Mouse (Mus musculus): ENCODE data around the gene Phospho2. TPM values are rescaled to one million over a fixed set of nuclear protein-coding genes. Genes with fewer than 3 reads are reported as not detected.
A peak's percentile ranks its signal among the peaks of the same experiment; 100 is the strongest.

Gene Phospho2
- 37.0 and 37.9 TPM in 2 replicates for polyA plus RNA-seq (2016; fragmentation: Nextera tagmentation; extraction: Ambion mirVana)

DNA sequence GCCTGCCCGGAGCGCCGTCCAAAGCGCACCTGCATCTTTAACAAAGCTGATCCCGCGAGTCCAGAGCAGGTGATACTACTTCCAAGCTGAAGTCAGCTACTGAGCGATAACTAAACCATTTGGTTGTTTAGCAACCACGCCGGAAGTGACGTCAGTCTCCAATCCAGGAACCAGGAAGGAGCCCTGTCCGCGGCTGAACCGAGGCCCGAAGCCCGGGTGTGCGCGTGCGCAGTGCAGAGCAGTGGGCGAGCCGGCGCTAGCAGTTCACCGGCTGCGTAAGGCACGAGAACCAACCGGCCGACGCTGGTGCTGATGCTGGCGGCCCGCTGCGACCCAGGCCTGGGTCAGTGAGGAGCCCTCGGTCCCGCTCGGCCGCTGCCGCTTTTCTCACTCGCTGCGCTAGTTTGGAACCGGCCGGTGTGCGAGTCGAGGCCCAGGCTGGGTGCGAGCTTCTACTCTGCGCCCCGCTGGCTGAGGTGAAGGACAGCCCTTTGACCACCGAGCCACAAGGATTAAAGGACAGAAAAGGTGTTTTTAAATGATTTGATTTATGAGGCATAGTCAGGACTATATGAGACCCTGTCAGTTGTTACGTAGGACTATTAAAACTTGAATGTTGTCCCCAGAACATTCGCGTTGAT, at the start of gene Phospho2, which contains the start of gene Ccdc173:
Gene Phospho2, plus strand, starts transcription at position 195 of the 641 bp plus-strand sequence.
Gene Ccdc173, minus strand, starts transcription at position 147 of the 641 bp plus-strand sequence.
- Histone ChIP-seq H3K9me3 (replicated peaks) (no peaks in the 10 kb centered on the region), H3K36me3 (peaks cover 20% of the 10 kb centered on the region), H3K4me1 (peaks cover 2% of the 10 kb centered on the region; the same call in 1 of the 2 replicates), H3K9ac (peak within 1 kb of the TSS; percentile 72), H3K27ac (peak within 1 kb of the TSS; percentile 89), H3K4me3 (peak within 1 kb of the TSS; percentile 63), H3K4me2 (replicated peaks) (peak within 1 kb of the TSS; percentile 85), H3K27me3 (no peaks in the 10 kb centered on the region)
- 2% methylated on average over 48 of the region's 48 CpGs for WGBS
- ATAC-seq (ENCODE audit: low FRiP score): peak; percentile 95

DNA sequence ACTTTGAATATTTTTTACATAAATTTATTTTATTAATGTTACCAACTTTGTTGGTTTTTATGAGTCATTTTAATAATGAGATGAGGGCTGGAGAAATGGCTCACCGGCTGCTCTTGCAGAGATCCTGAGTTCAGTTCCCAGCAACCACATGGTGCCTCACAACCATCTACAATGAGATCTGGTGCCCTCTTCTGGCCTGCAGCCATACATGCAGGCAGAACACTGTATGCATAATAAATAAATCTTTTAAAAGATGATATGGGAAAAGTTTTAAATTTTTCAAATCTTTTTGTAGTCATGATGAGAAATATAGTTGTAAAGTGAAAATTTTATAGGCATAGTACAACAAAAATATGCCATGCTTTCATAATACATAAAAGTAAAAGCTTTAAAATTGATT, 44.3 kb upstream of the Phospho2 start:
- H3K27ac ChIP-seq: no peak overlapping the region
- H3K4me3 ChIP-seq: no peak overlapping the region
- H3K4me2 ChIP-seq (replicated peaks): no peak overlapping the region
- 0 out of 2 replicates have a peak, but pooled peaks cover 5% of the 10 kb centered on the region for H3K9me3 ChIP-seq (replicated peaks)
- H3K27me3 ChIP-seq: no peaks in the 10 kb centered on the region
- no peak overlapping the region for H3K9ac ChIP-seq
- peaks cover 56% of the 10 kb centered on the region for H3K36me3 ChIP-seq
- H3K4me1 ChIP-seq: no peaks in the 10 kb centered on the region
- ATAC-seq (ENCODE audit: low FRiP score): no peak
- WGBS: 92% methylated on average over 1 of the region's 1 CpGs

DNA sequence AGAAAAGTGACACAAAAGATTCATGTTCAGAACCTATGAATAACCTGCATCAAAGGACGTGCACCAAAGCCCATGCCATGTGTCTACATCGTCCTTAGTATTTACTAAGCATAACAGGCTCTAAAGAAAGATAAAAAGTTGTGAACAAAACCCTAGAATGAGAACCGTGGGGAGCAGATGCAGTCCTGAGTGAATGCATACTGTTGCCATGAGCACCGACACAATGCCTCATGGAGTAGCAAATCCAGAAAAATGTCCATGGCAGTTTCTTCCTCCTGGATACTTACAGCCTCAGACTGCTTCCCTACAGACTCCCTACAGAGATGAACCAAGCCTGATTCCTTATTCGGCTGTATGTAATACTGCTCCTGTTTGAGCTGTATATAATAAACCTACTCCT, 28.4 kb upstream of the Phospho2 start:
- Histone ChIP-seq H3K4me2 (replicated peaks) (no peak overlapping the region), H3K4me1 (peaks cover 7% of the 10 kb centered on the region; the same call in 1 of the 2 replicates), H3K9ac (no peak overlapping the region), H3K27ac (peak overlapping the region; percentile 23; the same call in 1 of the 2 replicates), H3K36me3 (peaks cover 5% of the 10 kb centered on the region; the same call in 1 of the 2 replicates), H3K9me3 (replicated peaks) (no peaks in the 10 kb centered on the region), H3K27me3 (no peaks in the 10 kb centered on the region), H3K4me3 (no peak overlapping the region)
- WGBS: 32% methylated on average over 5 of the region's 5 CpGs
- ATAC-seq (ENCODE audit: low FRiP score): 0 out of 2 replicates have a peak, but pooled peaks have one; percentile 46

DNA sequence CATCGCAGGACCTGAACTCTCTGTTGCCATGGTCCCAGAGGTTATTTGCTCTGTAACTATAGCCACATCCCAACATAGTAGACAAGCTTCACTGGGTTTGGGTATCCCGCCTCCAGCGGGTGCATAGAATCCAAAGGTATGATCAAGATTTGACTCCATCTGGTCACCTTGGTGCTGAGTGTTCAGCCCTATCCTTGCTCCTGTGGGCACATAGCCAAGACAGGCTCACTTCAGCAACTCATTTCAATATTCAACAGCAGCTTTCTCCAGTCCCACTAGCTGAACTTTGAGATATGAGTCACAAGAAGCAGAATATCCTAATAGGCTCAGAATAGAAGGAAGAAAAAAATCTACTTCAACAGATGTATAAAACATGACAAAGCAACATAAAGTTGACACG, 26.1 kb upstream of the Phospho2 start:
- H3K4me1 ChIP-seq: peaks cover 7% of the 10 kb centered on the region; the same call in 1 of the 2 replicates
- H3K4me2 ChIP-seq (replicated peaks): no peak overlapping the region
- no peak overlapping the region for H3K27ac ChIP-seq
- no peaks in the 10 kb centered on the region for H3K9me3 ChIP-seq (replicated peaks)
- peaks cover 5% of the 10 kb centered on the region; the same call in 1 of the 2 replicates for H3K36me3 ChIP-seq
- no peak for ATAC-seq (ENCODE audit: low FRiP score)
- 78% methylated on average over 4 of the region's 4 CpGs for WGBS
- H3K4me3 ChIP-seq: no peak overlapping the region
- H3K9ac ChIP-seq: no peak overlapping the region
- no peaks in the 10 kb centered on the region for H3K27me3 ChIP-seq

DNA sequence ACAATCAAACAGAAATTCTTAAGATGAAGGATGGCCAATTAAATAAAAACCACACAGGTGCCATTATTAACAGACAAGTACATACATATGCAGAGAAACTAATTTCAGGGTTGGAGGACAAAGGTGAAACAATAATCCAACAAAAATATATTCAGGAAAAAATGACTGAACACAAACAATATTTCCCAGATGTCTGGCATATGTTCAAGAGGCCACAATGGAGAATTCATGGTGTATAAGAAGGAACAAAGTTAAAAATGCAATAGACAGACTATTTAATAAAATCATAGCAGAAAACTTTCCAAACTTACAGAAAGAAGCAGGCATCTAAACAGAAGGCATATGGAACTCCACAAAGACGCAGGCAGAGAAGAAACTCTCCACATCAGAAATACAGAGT, 24.7 kb upstream of the Phospho2 start:
- Histone ChIP-seq H3K27ac (no peak overlapping the region), H3K9me3 (replicated peaks) (no peaks in the 10 kb centered on the region), H3K27me3 (no peaks in the 10 kb centered on the region), H3K4me1 (peaks cover 7% of the 10 kb centered on the region; the same call in 1 of the 2 replicates), H3K4me2 (replicated peaks) (no peak overlapping the region), H3K4me3 (no peak overlapping the region), H3K36me3 (peaks cover 5% of the 10 kb centered on the region; the same call in 1 of the 2 replicates), H3K9ac (no peak overlapping the region)
- ATAC-seq (ENCODE audit: low FRiP score): no peak
- WGBS: 71% methylated on average over 1 of the region's 1 CpGs

DNA sequence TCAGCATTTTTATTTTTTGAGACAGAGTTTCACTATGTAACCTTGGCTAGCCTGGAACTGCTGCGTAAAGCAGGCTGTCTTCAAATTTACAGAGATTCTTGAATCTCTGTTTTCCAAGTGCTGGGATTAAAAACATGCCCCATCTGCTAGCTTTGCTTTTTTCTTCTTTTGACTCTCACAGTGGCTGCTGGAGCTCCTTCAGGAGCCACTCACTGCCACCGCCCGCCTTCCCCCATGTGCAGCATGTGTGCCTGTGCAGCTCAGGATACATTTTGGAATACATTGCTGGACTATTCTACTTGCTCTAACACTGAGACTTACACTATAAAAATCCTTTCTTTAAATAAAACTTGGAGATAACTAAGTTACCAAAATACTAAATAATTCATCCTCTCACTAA, 16.1 kb upstream of the Phospho2 start:
- WGBS: 96% methylated on average over 3 of the region's 3 CpGs
- peaks cover 15% of the 10 kb centered on the region for H3K36me3 ChIP-seq
- no peak overlapping the region for H3K9ac ChIP-seq

DNA sequence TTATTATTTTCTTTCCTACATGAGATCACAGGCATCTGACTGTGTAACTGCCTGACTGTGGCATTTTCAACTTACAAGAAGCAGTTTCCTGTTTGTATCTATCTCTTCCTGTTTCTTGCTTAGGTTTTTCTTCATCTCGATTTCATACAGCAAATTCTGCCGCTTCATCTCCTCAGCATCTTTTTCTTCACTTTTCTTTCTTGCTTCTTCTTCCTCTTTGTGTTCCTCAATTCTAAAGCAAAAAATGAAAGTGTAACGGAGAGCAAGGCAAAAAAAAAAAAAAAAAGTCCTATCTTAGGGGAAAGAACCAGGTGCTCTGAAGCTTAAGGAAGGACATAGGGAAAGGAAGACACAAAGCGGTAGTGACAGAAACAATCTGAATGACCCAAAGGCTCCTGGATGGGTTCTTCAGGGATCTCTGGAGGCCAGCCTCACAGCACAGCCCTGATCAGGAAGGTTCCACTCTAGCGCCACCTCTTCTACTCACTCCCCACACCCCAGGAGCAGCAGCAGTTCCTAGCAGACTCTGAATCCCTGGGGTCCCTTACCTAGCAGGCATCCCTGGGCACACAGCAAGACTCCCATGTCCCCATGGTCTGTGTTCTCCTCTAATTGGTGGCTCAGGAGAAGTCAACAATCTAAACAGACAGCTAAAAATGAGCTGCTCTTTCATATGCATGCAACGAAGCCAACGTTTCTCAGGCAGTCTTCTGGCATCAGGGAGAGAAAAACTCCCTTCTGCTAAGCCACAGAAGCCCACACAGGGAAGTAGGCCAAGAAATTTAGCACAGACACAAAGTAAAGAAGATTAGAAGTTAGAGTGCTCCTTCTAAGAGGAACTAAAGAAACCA, 11.2 kb upstream of the Phospho2 start:
- Histone ChIP-seq H3K4me2 (replicated peaks) (no peak overlapping the region), H3K9ac (no peak overlapping the region), H3K36me3 (peaks cover 31% of the 10 kb centered on the region), H3K9me3 (replicated peaks) (no peaks in the 10 kb centered on the region), H3K27me3 (no peaks in the 10 kb centered on the region), H3K4me3 (no peak overlapping the region), H3K4me1 (no peaks in the 10 kb centered on the region), H3K27ac (no peak overlapping the region)
- no peak for ATAC-seq (ENCODE audit: low FRiP score)
- WGBS: 73% methylated on average over 7 of the region's 7 CpGs

More for the DNA sequence above, 16.1 kb upstream of the Phospho2 start:
- no peaks in the 10 kb centered on the region for H3K27me3 ChIP-seq
- H3K27ac ChIP-seq: no peak overlapping the region
- no peaks in the 10 kb centered on the region for H3K9me3 ChIP-seq (replicated peaks)
- H3K4me1 ChIP-seq: no peaks in the 10 kb centered on the region
- ATAC-seq (ENCODE audit: low FRiP score): no peak
- no peak overlapping the region for H3K4me3 ChIP-seq
- no peak overlapping the region for H3K4me2 ChIP-seq (replicated peaks)

DNA sequence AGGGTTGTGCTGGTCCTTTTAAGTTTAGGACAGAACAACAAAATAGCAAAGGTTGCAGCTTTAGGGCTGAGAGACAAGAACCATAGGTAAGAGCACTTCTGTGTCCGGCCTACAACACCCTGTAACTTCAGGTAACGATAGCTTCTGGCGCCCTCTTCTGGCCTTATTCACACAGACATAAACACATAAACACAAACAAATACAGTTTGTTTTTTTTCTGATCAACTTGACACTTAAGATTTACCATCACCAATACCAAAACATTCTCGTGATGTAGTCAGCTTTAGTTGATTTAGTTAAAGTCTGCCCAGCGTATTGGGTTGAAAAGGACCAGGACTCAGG, 10.6 kb upstream of the Phospho2 start:
- Histone ChIP-seq H3K27me3 (no peaks in the 10 kb centered on the region), H3K9me3 (replicated peaks) (no peaks in the 10 kb centered on the region), H3K4me3 (no peak overlapping the region), H3K9ac (no peak overlapping the region), H3K27ac (no peak overlapping the region), H3K36me3 (peaks cover 31% of the 10 kb centered on the region), H3K4me2 (replicated peaks) (no peak overlapping the region), H3K4me1 (no peaks in the 10 kb centered on the region)
- 56% methylated on average over 5 of the region's 5 CpGs for whole genome bisulfite sequencing
- ATAC-seq (ENCODE audit: low FRiP score): no peak

DNA sequence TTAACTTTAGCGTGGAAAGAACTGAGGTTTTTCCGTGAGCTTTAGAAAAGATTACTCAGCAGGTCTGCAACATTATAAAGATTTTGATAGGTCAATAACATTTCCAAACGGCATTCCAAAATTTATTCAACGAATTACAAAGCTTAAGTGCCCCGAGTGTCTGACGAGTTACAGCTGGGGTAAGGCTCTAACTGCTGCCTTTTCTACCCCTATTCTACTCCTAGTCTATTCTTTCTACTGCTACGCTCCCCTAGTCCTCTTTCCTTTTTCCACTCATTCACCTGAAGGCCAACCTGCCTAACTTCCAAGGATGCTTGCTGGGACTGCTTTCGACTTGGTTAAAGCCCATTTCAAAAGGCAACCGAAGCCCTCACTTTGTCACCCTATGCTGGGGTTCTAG, 449 bp upstream of the Phospho2 start:
- no peaks in the 10 kb centered on the region for H3K27me3 ChIP-seq
- H3K4me2 ChIP-seq (replicated peaks): peak overlapping the region; percentile 85
- ATAC-seq (ENCODE audit: low FRiP score): peak; percentile 42
- peak overlapping the region; percentile 64 for H3K9ac ChIP-seq
- peak overlapping the region; percentile 63 for H3K4me3 ChIP-seq
- H3K27ac ChIP-seq: peak overlapping the region; percentile 89
- WGBS: 28% methylated on average over 9 of the region's 9 CpGs
- H3K36me3 ChIP-seq: peaks cover 17% of the 10 kb centered on the region
- peaks cover 2% of the 10 kb centered on the region; the same call in 1 of the 2 replicates for H3K4me1 ChIP-seq
- H3K9me3 ChIP-seq (replicated peaks): no peaks in the 10 kb centered on the region

DNA sequence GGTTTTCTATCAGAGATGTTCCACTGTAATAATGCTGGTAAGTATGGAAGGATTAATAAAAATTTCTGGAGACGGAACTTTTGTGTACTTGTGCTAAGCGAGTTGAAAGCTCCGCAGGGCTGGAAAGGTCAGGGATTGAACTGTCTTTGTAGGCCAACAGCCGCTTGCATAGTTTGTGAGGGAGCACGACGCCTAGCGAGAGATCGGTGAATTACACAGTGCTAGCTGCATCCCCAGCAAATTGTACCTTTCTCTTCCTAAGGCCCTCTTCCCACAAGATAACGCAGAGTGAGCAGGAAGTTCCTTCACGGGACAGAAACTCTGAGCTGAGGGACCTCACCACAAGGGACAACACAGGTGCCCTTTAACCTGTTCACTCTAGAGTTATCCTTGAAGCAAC, 862 bp downstream of the Phospho2 start:
- peak overlapping the region; percentile 63 for H3K4me3 ChIP-seq
- H3K27me3 ChIP-seq: no peaks in the 10 kb centered on the region
- peaks cover 24% of the 10 kb centered on the region for H3K36me3 ChIP-seq
- 2% methylated on average over 10 of the region's 10 CpGs for WGBS
- H3K4me1 ChIP-seq: peaks cover 2% of the 10 kb centered on the region; the same call in 1 of the 2 replicates
- H3K9me3 ChIP-seq (replicated peaks): no peaks in the 10 kb centered on the region
- H3K9ac ChIP-seq: no peak overlapping the region
- 0 out of 2 replicates have a peak overlapping the region, but pooled peaks have one; percentile 89 for H3K27ac ChIP-seq
- peak overlapping the region; percentile 85 for H3K4me2 ChIP-seq (replicated peaks)
- peak; percentile 26 for ATAC-seq (ENCODE audit: low FRiP score)

DNA sequence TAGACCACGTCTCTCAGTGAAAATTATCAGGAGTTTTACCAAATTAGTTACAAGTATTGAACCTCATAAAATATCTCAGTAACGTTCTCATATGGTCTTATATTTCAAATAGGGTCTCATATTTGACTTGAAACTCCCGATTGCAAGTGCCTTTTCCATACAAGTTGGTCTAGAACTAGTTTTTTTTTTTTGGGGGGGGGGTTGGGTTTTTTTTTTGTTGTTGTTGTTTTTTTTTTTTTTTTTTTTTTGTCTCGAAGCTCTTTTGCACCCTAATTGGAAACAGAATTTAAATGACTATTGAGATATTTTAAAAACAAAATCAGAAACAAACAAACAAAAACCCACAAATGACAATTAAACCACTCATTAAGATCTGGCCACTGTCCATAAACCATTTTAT, 1.3 kb downstream of the Phospho2 start:
- Histone ChIP-seq H3K4me3 (no peak overlapping the region), H3K4me2 (replicated peaks) (peak overlapping the region; percentile 85), H3K27me3 (no peaks in the 10 kb centered on the region), H3K9ac (no peak overlapping the region), H3K4me1 (peaks cover 2% of the 10 kb centered on the region; the same call in 1 of the 2 replicates), H3K9me3 (replicated peaks) (no peaks in the 10 kb centered on the region), H3K27ac (no peak overlapping the region), H3K36me3 (peaks cover 29% of the 10 kb centered on the region)
- no peak for ATAC-seq (ENCODE audit: low FRiP score)
- 86% methylated on average over 4 of the region's 4 CpGs for WGBS

DNA sequence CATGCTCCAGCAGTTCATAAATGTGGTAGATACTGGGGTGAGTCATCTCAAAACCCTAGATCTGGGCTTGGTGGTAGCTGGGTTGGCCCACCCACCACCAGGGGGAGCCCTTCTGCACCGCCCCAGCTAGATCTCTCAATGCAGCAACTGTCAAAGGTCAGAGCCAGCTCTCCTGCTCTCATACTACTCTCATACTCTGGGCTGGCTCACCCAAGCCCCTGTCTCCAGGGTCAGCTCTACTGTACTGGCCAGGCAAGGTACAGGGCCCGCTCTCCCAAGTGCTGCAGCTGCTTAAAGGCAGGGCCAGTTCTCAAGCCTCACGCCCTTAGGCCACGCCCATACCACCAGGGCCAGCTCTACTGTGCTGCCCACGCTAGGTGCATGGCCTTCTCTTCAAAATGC, 13.5 kb downstream of the Phospho2 start:
- 51% methylated on average over 5 of the region's 5 CpGs for WGBS
- Histone ChIP-seq H3K36me3 (peaks cover 1% of the 10 kb centered on the region), H3K27me3 (no peaks in the 10 kb centered on the region), H3K9ac (no peak overlapping the region), H3K4me1 (no peaks in the 10 kb centered on the region), H3K4me3 (no peak overlapping the region), H3K9me3 (replicated peaks) (no peaks in the 10 kb centered on the region), H3K4me2 (replicated peaks) (no peak overlapping the region), H3K27ac (no peak overlapping the region)
- no peak for ATAC-seq (ENCODE audit: low FRiP score)
